Mouse (Mus musculus): ENCODE data around the gene Csnk1g1.

Csnk1g1 gene

DNA sequence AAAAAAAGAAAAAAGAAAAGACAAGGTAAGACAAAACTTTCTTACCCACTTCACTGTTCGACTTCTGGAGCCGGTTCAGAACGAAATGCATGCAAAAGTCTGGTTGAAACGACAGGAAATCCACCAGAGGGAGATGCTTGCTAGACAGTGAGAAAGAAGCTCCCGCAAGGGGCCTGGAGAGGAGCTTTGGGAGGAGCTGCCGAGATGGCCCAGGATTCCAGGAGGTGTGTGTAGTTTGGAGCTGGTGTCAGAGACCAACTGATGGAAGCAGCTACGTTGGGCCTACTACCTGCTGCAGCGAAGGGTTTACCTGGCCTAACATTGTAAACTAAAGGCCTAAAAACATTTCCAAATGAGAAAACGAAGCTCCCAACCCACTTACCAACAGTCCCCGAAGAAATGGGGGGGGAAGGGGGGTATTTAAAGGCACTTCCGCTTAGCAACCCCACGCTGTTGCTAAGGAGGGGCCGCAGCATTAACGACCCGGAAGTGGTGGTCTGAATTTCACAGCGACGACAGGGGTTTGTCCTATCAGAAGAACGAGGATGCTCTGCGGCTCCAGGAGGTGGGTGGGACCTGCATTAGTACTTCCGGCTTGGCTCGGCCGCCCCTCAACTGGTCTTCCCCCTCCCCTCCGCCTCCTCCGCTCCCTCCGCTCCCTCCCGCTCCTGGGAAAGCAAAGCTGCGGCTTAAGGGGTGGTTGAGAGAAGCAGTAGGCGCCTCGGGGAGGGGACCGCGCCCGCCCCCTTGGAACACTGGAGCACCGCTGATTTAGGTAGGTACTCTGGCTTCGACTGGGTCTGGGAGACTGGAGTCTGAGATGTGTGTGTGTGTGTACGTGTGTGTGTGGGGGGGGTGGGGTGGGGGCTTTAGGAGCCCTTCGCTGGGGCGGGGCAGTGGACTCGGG, at the start of gene Csnk1g1, which contains the start of gene Trip4:
TSS of gene Csnk1g1 (plus strand) at position 531 of the 907 bp plus-strand sequence.
TSS of gene Trip4 (minus strand) at position 401 of the 907 bp plus-strand sequence.
- in situ Hi-C loops (cut with MboI, MseI) = no loop called here

DNA sequence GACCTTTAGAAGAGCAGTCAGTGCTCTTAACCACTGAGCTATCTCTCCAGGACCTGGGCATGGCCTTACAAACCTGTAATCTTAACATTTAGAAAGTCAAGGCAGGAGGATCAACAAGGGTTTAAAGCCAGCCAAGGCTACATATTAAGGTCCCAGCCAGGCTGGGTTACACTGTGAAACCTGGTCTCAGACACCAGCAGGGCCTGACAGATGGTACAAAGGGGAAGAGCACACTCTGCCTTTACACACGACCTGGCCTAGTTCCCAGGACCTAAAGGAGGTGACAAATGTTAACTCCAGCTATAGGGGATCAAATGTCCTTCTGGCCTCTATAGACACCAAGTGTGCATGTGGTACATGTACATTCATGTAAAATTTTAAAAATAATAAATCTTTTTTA, 49.1 kb upstream of the Csnk1g1 start:
- in situ Hi-C loops (cut with MboI, MseI) = loop anchor here (5.0 to 10.0 kb wide), 2 partner anchors 97 to 1805 kb away; no protein-coding TSS in a partner anchor

DNA sequence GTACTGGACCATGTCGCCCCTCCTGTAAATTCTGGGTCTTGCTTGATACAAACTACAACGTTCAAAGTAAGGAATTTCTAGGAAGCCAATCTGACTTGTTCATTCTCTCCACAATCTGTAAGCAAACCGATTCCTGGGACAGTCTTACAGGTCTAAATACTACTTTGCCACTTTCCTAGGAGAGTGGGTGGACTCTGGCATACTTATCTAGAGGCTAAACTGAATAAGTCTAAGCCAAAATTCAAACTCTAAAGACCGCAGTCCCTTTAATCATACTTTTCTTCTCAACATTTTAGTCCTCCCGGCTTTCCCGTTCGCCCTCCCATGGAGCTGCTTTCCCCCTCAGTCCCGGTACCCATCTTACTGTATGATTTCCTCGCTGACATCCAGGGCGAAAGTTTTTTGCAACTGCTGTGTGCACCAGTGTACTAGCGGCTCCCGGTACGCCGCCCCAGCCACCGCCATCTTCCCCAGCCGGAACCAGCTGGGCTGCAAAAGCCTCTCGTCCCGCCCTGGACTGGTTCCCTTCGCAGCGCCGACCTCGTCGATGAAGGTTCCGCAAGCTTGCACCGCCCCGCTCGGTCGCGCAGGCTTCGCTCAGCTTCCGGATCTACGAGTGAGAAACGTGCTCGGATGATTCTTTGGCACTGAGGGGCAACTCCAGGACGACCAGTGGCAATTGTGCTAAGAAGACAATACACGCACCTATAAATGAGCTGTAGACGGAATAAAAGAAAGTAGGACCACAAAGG, 24.0 kb upstream of the Csnk1g1 start:
- in situ Hi-C loops (cut with MboI, MseI) = no loop called here

DNA sequence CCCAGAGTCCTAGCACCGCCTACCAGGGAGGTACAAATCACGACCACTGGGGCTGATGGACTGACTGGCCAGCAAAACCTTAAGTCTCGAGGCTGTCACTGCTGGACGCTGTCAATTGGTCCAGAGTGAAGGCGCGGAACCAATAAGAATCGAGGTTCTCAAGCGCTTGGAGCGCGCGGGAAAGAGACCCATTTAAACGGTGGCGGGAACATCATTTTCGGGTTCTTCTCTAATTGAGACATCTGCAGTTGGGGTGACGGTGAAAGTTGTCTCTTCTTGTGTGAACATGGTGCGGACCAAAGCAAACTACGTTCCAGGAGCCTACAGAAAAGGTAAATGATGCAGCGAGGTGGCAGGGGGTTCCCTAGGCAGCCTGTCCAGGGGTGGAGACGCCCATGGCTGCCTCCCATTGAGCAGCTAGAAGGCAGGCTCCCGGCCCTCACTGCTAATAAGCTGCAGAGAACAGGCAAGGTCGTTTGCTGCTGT, 18.5 kb upstream of the Csnk1g1 start, which contains the start of gene Pclaf:
TSS of gene Pclaf (plus strand) at position 95 of the 486 bp plus-strand sequence.
- in situ Hi-C loops (cut with MboI, MseI) = no loop called here

- in situ Hi-C loops (cut with MboI, MseI) = no loop called here
Measured at GRCm38 (mm10) chr9:65891126-65891525, 17.6 kb upstream of the Csnk1g1 start.

- in situ Hi-C loops (cut with MboI, MseI) = no loop called here
Measured at GRCm38 (mm10) chr9:65896977-65897376, 11.7 kb upstream of the Csnk1g1 start.

DNA sequence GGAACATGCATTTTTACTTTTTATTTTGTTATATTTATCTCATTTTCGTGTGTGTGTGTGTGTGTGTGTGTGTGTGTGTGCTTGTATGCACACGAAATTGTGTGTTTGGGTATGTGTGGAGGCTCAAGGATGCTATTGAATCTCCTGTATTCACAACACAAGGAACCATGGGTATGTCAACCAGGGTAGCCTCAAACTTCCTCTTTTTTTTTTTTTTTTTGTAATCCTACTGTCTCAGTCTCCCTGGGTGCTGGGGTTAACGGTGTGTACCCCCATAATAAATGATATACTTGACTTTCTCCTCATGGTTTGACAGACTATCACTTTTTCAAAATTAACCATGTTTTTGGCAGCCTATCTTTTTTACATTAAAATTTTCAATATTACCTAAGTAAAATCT, 5.8 kb upstream of the Csnk1g1 start:
- in situ Hi-C loops (cut with MboI, MseI) = no loop called here

- in situ Hi-C loops (cut with MboI, MseI) = no loop called here
Measured at GRCm38 (mm10) chr9:65903419-65903818, 5.3 kb upstream of the Csnk1g1 start.

GRCm38 (mm10) chr9:65909301-65909801, 627 bp downstream of the Csnk1g1 start:
- in situ Hi-C loops (cut with MboI, MseI) = no loop called here

DNA sequence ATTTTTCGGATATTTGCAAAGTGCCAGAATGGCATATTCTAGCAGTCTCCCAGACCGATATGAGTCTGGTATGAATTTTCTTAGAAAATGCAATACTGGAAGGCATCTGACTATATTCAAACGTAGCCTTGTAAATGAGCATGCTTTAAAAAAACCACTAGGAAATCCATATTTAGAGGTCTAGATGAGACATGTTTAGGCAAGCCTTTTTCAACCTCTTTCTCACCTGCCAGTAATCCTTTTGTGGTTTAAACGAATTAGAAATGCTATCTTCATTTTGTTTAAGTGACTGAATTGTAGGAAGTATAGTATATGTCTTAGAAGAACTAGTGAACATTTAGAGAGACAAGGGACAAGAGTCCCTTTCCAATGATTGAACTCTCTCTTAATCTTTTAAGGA, 1.1 kb downstream of the Csnk1g1 start:
- in situ Hi-C loops (cut with MboI, MseI) = no loop called here

DNA sequence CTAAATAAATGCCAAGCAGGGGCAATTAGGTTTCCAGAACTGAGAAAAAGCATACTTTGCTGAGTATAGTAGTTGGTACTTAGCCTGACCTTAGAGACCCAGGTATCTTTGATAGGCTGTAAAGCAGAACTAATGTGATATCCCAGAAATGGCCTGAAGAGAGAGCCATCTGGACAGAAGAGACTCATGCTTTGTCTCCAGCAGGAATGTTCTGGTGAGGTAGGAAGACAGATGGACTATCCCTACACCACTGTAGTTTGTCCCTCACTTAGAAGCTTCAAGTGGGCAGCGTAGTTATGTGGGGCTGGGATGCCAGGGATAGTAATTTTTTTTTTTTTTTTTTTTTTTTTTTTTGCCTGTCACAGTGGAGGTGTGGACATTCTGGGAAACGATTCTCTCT, 5.3 kb downstream of the Csnk1g1 start:
- in situ Hi-C loops (cut with MboI, MseI) = no loop called here

DNA sequence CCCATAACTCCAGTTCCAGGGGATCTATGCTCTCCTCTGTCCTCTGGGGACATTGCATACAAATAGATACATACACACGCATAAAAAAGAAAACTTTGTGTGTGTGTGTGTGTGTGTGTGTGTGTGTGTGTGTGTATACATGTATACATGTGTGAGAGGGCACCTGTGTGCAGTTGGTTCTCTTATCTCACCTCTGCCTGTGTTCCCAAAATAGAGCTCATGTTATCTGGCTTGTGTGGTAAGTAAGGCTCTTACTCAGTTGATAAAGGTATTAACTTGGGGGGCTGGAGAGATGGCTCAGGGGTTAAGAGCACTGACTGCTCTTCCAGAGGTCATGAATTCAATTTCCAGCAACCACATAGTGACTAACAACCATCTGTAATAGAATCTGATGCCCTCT, 8.3 kb downstream of the Csnk1g1 start:
- in situ Hi-C loops (cut with MboI, MseI) = no loop called here

DNA sequence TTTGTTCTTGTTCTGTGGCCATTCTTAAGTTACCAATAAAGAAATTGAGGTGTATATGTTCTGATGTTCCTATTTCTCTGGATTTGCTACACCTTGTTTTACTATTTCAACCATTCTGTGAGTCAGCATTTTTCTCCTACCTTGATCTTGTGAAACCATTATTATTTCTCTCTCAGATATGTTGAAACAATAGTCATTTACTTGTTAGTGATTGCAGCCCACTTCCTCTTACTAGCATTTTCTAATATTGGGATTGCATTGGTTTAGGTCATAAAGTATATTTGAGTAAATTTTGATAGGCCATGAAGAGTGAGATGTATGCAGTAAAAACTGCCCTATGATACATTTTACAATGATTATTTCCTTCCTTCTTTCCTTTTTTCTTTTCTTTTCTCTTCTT, 19.7 kb downstream of the Csnk1g1 start:
- in situ Hi-C loops (cut with MboI, MseI) = no loop called here

DNA sequence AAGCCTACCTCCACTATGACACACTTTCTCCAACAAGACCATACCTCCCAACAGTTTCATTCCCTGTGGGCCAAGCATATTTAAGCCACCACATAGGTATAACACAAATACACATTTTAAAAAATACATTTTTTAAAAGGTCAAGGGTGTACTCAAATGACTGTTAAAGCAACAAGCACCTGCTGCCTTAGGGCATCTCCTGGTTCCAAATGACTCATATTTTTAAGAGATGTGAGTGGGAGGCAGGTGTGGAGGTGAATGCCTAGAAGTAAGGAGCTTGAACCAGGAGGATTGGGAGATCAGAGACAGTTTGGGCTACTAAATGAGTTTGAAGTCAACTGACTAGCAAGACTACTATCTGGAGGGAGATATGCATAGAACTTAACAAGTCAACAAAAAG, 21.1 kb downstream of the Csnk1g1 start:
- in situ Hi-C loops (cut with MboI, MseI) = no loop called here

DNA sequence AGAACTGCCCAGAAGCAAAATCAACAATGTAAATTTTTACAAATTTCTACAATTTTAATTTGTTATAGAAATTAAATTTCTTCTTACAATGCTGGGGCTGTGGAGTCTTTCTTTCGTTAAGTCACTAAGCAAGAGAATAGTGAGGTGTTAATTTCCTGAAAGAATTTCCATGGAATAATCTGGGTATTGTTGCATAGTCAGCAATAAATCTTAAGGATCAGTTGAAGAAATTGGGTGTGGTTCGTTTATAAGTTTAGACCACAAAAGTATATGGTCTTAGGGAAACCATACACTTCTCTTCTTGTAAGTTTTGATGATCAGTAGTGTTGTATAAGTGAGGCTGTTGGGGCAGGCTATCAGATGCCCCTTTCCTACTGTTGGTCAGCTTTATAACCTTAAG, 28.8 kb downstream of the Csnk1g1 start:
- in situ Hi-C loops (cut with MboI, MseI) = no loop called here

DNA sequence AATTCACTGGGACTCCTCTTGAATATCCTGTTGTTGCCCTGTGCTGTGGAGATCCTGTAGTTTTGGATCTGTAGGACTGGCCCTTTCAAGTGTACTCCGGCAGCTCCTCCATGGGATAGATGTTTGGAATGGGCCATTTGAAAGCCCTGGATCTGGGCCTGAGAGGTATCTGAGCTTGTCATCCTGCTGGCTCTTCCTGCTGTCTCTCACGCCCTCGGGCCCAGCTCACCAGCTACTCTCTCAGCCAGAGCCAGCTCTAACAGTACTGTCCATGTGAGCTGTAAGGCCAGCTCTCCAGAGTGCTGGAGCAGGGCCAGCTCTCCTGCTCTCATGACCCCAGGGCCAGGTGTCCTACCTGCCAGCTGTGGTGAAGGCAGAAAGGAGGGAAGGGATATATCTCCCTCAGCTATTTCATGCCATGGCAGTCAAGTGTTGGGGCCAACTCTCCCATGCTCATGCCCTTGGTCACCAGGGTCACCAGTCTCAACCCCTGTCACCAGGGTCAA, 42.4 kb downstream of the Csnk1g1 start:
- in situ Hi-C loops (cut with MboI, MseI) = no loop called here

DNA sequence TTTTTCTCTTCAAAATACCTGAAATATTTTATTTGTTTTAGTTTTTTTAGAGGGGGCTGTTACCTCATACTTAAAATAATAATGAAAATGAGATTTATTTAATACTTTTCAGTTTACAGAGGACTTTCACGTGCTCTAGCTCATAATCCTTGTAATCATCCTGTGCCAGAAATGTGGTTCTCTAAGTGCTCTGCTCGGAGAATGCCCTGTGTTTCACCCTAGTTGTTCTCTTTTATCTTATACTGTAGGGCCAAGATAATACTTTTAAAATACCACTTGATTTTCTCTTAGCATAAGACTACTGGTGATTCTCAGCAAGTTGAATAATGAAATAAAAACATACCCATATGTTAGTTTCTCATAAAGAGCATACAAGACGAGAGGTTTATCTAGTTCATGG, 61.3 kb downstream of the Csnk1g1 start:
- in situ Hi-C loops (cut with MboI, MseI) = no loop called here

GRCm38 (mm10) chr9:65973206-65973605, 64.5 kb downstream of the Csnk1g1 start:
- in situ Hi-C loops (cut with MboI, MseI) = no loop called here

GRCm38 (mm10) chr9:65975886-65976285, 67.2 kb downstream of the Csnk1g1 start:
- in situ Hi-C loops (cut with MboI, MseI) = no loop called here

DNA sequence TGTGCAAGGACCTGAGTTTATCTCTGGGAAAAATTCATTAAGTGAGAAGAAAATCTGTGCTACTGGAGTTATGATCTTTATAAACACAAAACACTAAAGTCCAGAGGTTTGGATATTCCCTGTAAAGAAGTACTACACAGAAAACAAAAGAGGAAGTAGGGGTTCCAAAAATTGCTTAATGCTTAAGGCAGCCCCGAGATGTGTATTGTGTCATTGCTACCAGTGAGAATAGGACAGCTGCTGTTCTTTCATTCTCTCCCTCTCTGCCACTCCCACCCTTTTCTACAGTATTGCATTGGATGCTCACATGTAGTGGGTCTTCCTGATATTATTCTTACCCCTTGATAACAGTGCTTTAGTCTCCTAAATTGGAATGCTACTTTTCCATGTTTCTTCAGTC, 74.1 kb downstream of the Csnk1g1 start:
- in situ Hi-C loops (cut with MboI, MseI) = no loop called here

GRCm38 (mm10) chr9:65987021-65987420, 78.3 kb downstream of the Csnk1g1 start:
- in situ Hi-C loops (cut with MboI, MseI) = no loop called here

Data from T-helper 17 cell (primary cell).